Mouse (Mus musculus): ENCODE results near the gene Mettl7a2. TPM values are rescaled to one million over a fixed set of nuclear protein-coding genes. Genes with fewer than 3 reads are reported as not detected.
"Not testable (repeated sequence)": the region's sequence is repeated elsewhere in the genome, so short reads cannot be mapped to it uniquely, and the experiment has no call there.

The Mettl7a2 gene
- polyA plus RNA-seq, 1 experiment from 2014 or later, result not detected

DNA sequence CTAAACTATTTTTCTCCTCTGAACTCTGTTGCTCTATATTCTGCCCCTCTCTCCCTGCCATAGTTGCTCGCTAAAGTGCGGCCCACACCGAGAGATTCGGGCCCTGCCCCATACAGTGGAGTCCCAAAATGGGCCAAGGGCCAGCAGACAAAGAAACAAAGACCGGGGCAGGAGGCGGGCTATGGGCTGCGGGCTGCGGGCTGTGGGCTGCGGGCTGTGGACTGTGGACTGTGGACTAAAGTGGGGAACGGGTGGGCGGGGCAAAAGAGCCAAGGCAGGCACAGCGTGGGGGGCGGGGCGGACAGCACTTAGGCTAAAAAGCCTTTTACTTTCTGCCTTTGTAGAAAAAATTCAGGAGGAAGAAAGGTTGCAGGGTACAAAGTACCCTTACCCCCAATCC is 6.2 kb upstream of the Mettl7a2 start:
- no peak overlapping the region for H3K9ac ChIP-seq
- H3K27me3 ChIP-seq, result no peaks in the 10 kb centered on the region
- no peak for ATAC-seq (ENCODE audit: low read depth)
- no peaks in the 10 kb centered on the region for H3K36me3 ChIP-seq
- no peaks in the 10 kb centered on the region for H3K4me1 ChIP-seq (replicated peaks)
- no peak overlapping the region for H3K4me3 ChIP-seq
- no peak overlapping the region for H3K4me2 ChIP-seq
- no peaks in the 10 kb centered on the region for H3K9me3 ChIP-seq
- WGBS, result 63% methylated on average over 14 of the region's 14 CpGs
- no peak overlapping the region for H3K27ac ChIP-seq (replicated peaks)

DNA sequence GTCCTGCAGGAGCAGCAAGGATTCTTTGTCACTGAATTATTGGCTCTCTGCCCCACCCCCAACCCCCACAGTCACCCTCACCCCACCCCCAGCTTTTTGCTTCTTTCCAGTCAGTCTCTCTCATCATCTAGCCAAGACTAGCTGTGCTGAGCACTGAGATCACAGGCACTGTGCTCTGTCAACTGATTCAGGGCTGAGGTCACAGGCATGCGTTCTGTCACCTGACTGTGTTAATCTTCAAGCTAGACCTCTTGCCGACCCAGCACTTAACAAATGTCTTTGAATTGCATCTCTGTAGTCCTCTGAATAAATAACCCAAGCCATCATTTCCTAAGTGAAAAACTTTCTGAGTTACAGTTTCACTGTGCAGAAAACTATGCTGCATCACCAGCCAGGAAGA is 3.5 kb upstream of the Mettl7a2 start:
- 74% methylated on average over 2 of the region's 2 CpGs for WGBS
- H3K4me2 ChIP-seq, result no peak overlapping the region
- no peak overlapping the region for H3K27ac ChIP-seq (replicated peaks)
- no peak overlapping the region for H3K9ac ChIP-seq
- H3K4me1 ChIP-seq (replicated peaks), result no peaks in the 10 kb centered on the region
- no peak overlapping the region for H3K4me3 ChIP-seq
- no peaks in the 10 kb centered on the region for H3K36me3 ChIP-seq
- H3K27me3 ChIP-seq, result no peaks in the 10 kb centered on the region
- no peaks in the 10 kb centered on the region for H3K9me3 ChIP-seq
- no peak for ATAC-seq (ENCODE audit: low read depth)

DNA sequence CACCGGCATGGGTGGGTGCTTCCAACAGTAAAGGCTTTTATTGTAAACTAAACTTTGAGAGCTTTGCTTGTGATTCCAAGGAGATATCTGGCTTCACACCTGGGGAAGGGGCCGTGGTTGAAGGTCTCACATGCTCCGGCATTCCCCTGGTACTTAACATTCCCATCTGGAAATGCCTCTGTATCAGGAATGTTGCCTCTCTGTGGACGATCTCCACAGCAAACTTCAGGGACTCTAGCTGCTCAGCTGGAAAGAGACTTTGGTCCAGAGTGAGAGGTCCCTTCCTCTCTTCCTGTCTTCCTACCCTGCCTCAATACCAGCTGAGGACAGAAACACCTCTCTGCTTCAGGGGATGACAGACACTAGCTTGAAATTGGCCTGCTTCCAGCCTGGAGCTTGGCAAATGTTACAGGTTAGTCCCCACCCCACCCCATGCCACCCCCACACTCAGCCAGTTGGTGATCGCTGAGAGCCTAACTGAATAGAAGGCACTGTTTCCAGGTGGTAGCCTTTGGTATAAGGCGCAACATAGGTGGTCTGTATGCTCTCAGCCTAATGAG is 1.4 kb upstream of the Mettl7a2 start:
- no peak overlapping the region for H3K9ac ChIP-seq
- no peaks in the 10 kb centered on the region for H3K36me3 ChIP-seq
- no peaks in the 10 kb centered on the region for H3K9me3 ChIP-seq
- 79% methylated on average over 6 of the region's 6 CpGs for WGBS
- no peaks in the 10 kb centered on the region for H3K27me3 ChIP-seq
- no peak overlapping the region for H3K27ac ChIP-seq (replicated peaks)
- H3K4me2 ChIP-seq, result no peak overlapping the region
- ATAC-seq (ENCODE audit: low read depth), result no peak
- no peaks in the 10 kb centered on the region for H3K4me1 ChIP-seq (replicated peaks)
- no peak overlapping the region for H3K4me3 ChIP-seq

DNA sequence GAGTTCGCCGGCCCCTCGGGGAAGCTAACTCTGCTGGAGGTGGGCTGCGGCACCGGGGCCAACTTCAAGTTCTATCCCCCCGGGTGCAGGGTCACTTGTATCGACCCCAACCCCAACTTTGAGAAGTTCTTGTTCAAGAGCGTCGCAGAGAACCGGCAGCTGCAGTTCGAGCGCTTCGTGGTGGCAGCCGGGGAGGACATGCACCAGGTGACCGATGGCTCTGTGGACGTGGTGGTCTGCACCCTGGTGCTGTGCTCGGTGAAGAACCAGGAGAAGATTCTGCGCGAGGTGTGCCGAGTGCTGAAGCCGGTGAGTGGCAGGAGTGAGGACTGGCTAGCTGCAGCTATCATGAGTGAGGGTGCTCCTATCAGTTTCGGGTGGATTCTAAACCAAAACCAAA is 399 bp downstream of the Mettl7a2 start:
- WGBS, result 85% methylated on average over 17 of the region's 22 CpGs
- not testable (repeated sequence) for ATAC-seq (ENCODE audit: low read depth); H3K27ac ChIP-seq (replicated peaks); H3K4me1 ChIP-seq (replicated peaks); H3K27me3 ChIP-seq; H3K36me3 ChIP-seq; H3K4me3 ChIP-seq; H3K9ac ChIP-seq; H3K9me3 ChIP-seq; H3K4me2 ChIP-seq

DNA sequence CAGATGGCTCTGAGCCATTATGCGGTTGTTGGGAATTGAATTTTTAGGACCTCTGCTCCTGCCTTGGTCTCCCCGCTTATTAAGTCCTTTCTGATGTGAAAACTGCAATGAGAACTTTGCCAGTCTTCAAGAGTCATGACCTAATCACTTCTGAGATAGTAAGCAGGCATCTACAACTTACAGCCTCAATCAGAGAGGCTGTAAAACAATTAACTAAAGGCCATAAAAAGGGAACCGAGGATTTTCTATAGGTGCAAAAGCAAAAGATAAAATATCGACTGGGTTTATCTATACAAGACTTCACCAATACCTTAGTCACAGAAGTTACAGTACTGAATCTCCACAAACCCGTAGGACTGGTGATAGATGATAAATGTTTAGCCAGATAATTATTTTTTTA is 2.9 kb downstream of the Mettl7a2 start:
- H3K27ac ChIP-seq (replicated peaks), result no peak overlapping the region
- no peak overlapping the region for H3K9ac ChIP-seq
- no peaks in the 10 kb centered on the region for H3K4me1 ChIP-seq (replicated peaks)
- no peaks in the 10 kb centered on the region for H3K9me3 ChIP-seq
- no peaks in the 10 kb centered on the region for H3K27me3 ChIP-seq
- H3K36me3 ChIP-seq, result no peaks in the 10 kb centered on the region
- no peak overlapping the region for H3K4me3 ChIP-seq
- 50% methylated on average over 5 of the region's 5 CpGs for whole genome bisulfite sequencing
- ATAC-seq (ENCODE audit: low read depth), result no peak
- H3K4me2 ChIP-seq, result no peak overlapping the region

DNA sequence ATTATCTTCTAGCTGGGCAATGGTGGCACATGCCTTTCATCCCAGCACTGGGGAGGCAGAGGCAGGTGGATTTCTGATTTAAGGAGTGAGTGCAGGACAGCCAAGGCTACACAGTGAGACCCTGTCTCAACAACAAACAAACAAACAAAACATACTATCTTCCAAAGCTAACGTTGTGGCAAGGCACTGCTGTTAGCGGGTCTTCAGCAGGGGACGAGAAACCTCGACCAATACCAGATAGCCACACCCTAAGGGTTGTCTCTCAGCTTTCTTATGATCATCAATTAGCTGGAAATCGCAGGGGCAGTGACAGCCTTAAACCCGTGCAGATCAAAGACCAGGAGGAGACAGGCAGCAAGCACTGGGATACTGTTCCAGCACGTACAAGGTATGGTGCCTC is 11.2 kb downstream of the Mettl7a2 start, which contains the start of gene Higd1c:
Higd1c (plus strand) TSS at position 301 of the 400 bp plus-strand sequence.
- Histone ChIP-seq H3K4me2 (no peak within 1 kb of the TSS), H3K4me3 (no peak within 1 kb of the TSS), H3K9me3 (0 out of 2 replicates have a peak, but pooled peaks cover 3% of the 10 kb centered on the region), H3K9ac (no peak within 1 kb of the TSS), H3K27ac (replicated peaks) (no peak within 1 kb of the TSS), H3K27me3 (no peaks in the 10 kb centered on the region), H3K36me3 (no peaks in the 10 kb centered on the region), H3K4me1 (replicated peaks) (peaks cover 5% of the 10 kb centered on the region; the same call in 1 of the 2 replicates)
- no peak for ATAC-seq (ENCODE audit: low read depth)
- 68% methylated on average over 7 of the region's 7 CpGs for WGBS

DNA sequence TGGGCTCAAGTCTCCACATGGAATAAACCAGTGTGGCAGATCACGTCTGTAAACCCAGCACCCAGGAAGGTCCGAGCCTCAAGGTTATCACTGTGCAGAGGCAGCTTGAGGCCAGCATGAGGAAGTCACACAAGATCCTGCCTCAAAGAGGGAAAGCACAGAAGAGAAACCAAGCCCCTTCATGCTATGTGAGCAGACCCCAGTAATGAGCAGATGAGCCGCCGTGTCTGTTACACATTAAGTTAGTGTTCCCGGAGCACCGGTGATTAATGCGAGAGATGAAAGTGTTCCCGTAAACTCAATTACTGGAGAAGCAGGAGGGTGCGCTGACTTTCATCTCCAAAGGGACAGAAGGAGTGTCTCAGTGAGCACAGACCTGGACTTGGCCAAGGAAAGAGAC is 13.0 kb downstream of the Mettl7a2 start:
- H3K4me2 ChIP-seq; H3K9ac ChIP-seq; H3K4me1 ChIP-seq (replicated peaks); H3K36me3 ChIP-seq; H3K9me3 ChIP-seq; H3K4me3 ChIP-seq; ATAC-seq (ENCODE audit: low read depth); H3K27me3 ChIP-seq: not testable (repeated sequence)
- WGBS, result 46% methylated on average over 9 of the region's 9 CpGs
- 0 out of 2 replicates have a peak overlapping the region, but pooled peaks have one; percentile 28 for H3K27ac ChIP-seq (replicated peaks)

DNA sequence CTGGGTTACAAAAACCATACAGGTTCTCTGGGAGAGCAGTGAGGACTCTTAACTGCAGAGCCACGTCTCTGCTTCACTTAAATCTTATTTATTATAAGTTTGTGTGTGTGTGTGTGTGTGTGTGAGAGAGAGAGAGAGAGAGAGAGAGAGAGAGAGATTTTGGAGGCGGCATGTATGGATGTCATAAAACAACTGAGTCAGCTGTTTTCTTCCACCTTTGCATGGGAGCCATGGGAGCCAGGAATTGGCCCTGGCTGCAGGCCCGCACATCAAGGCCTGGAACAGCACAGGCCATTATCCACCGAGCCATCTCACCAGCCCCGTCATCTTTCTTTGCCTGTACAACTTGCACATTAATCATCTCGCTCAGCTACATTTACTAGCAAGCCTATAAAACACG is 14.1 kb downstream of the Mettl7a2 start:
- Histone ChIP-seq H3K36me3 (no peaks in the 10 kb centered on the region), H3K9ac (no peak overlapping the region), H3K27ac (replicated peaks) (no peak overlapping the region), H3K27me3 (no peaks in the 10 kb centered on the region), H3K4me2 (no peak overlapping the region), H3K4me3 (no peak overlapping the region), H3K9me3 (0 out of 2 replicates have a peak, but pooled peaks cover 3% of the 10 kb centered on the region), H3K4me1 (replicated peaks) (peaks cover 5% of the 10 kb centered on the region; the same call in 1 of the 2 replicates)
- 59% methylated on average over 7 of the region's 7 CpGs for WGBS
- ATAC-seq (ENCODE audit: low read depth), result no peak

DNA sequence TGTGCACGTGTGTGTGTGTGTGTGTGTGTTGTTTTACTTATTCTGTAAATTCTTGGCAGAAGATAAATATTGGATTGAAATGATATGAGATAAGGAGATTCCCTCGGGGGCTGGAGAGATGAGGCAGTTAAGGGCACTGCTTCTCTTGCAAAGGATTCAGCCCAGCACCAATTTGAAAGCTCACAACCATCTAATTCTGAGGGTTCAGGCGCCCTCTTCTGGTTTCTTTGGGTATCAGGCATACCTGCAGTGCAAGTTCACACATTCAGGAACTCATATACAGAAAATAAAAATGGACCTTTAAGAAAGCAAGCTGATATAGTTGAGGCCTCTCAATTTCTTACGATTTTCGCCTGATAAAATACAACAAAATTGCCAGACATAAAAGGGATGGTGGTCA is 22.1 kb downstream of the Mettl7a2 start:
- 0 out of 2 replicates have a peak, but pooled peaks cover under 1% of the 10 kb centered on the region for H3K4me1 ChIP-seq (replicated peaks)
- H3K27me3 ChIP-seq, result no peaks in the 10 kb centered on the region
- H3K36me3 ChIP-seq, result no peaks in the 10 kb centered on the region
- 43% methylated on average over 5 of the region's 5 CpGs for WGBS
- H3K27ac ChIP-seq (replicated peaks), result no peak overlapping the region
- H3K4me3 ChIP-seq, result no peak overlapping the region
- H3K4me2 ChIP-seq, result no peak overlapping the region
- H3K9me3 ChIP-seq, result no peaks in the 10 kb centered on the region
- ATAC-seq (ENCODE audit: low read depth), result no peak
- no peak overlapping the region for H3K9ac ChIP-seq

DNA sequence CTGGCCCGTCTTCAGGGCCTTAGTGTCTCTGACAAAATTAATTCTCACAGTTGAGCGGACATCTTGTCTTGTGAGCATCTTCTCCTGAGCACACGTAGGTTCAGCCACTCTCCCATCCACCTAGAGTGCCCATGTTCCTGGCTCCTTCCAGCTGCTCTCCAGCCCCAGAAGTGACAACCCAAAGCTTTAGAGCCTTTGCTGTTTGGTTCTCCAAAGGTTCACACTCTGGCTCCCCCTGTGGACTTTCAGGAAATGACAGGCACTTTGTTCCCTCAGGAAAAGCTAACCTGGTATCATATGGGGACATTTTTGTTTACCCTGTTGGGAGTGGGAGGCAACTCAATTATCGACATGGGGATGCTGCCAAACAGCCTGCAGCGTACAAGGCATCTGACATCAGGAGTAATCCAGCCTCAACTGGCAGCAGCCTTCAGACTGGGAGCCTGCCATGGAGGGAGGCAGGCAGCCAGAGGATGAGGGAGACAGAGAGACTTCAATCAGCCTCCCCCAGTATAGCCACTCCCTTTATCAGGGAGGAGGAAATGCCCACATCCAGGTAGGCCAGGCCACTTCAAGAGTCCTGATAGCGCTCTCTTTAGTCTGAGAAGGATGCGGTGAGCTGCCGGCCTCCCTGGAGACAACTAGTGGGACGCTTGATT is 25.0 kb downstream of the Mettl7a2 start:
- H3K4me3 ChIP-seq; H3K27ac ChIP-seq (replicated peaks); H3K9ac ChIP-seq; H3K27me3 ChIP-seq; H3K9me3 ChIP-seq; H3K36me3 ChIP-seq; H3K4me2 ChIP-seq; H3K4me1 ChIP-seq (replicated peaks): not testable (repeated sequence)
- peak; percentile 48; the same call in 1 of the 2 replicates for ATAC-seq (ENCODE audit: low read depth)
- WGBS, result 41% methylated on average over 4 of the region's 9 CpGs

DNA sequence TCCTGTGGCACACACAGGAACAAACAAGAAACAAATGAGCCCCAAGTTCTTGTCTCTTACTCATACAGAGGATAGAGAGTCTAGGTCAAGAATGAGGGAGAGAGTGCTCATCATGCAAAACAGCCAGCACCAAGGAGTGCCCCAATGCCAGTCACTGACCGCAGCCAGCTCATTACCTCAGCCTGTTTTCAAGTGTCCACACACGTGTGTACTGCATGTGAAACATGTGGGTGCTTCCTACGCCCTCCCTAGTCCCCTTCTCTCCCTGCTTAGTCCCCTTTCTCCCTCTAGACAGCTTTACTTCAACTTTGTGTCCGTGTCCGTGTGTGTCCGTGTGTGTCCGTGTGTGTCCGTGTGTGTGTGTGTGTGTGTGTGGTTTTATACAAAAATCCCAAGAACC is 26.7 kb downstream of the Mettl7a2 start:
- no peak for ATAC-seq (ENCODE audit: low read depth)
- WGBS, result 90% methylated on average over 8 of the region's 8 CpGs
- H3K27me3 ChIP-seq, result no peaks in the 10 kb centered on the region
- H3K4me2 ChIP-seq, result no peak overlapping the region
- no peak overlapping the region for H3K4me3 ChIP-seq
- no peak overlapping the region for H3K27ac ChIP-seq (replicated peaks)
- H3K9me3 ChIP-seq, result no peaks in the 10 kb centered on the region
- H3K9ac ChIP-seq, result no peak overlapping the region
- H3K4me1 ChIP-seq (replicated peaks), result 0 out of 2 replicates have a peak, but pooled peaks cover 6% of the 10 kb centered on the region
- no peaks in the 10 kb centered on the region for H3K36me3 ChIP-seq

DNA sequence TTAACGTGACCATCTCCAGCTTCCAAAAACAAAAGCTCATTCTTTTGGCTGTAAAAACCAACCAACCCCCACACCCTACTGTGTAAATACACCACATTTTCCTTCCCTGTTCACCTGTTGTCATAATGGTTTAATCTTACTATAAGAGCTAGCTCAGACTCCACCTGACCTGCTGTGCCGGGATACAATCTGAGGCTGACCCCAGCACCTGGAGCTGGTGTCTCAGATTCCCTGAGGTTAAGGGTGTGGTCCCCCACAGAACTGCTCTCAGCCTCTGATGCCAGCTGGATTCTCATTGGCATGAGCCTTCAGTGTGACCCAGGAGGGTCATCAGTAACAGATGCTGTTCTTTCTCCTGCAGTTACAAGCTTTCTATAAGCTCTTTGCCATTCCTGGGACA is 27.1 kb downstream of the Mettl7a2 start:
- H3K36me3 ChIP-seq, result no peaks in the 10 kb centered on the region
- no peak for ATAC-seq (ENCODE audit: low read depth)
- 0 out of 2 replicates have a peak, but pooled peaks cover 6% of the 10 kb centered on the region for H3K4me1 ChIP-seq (replicated peaks)
- H3K27me3 ChIP-seq, result no peaks in the 10 kb centered on the region
- H3K4me3 ChIP-seq, result no peak overlapping the region
- no peak overlapping the region for H3K27ac ChIP-seq (replicated peaks)
- H3K4me2 ChIP-seq, result no peak overlapping the region
- 61% methylated on average over 2 of the region's 2 CpGs for WGBS
- H3K9me3 ChIP-seq, result no peaks in the 10 kb centered on the region
- H3K9ac ChIP-seq, result no peak overlapping the region

DNA sequence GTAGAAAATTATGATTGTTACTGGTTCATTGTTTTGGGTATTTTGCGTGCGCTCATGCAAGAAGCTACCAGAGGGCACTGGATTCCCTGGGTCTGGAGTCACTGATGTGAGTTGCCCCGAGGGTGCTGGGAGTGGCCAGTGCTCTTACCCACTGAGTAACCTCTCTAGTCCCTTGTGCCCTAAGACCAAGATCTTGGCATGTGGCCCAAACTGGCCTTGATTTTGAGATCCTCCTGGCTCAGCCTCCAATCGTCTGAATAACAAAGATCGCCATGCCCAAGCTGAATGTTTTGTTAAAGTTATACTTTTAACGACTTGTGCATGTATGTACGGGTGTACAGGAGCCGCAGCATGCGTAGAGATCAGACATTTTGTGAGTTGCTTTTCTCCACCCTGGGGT is 32.7 kb downstream of the Mettl7a2 start:
- WGBS, result 94% methylated on average over 9 of the region's 9 CpGs
- no peaks in the 10 kb centered on the region for H3K36me3 ChIP-seq
- no peak for ATAC-seq (ENCODE audit: low read depth)
- no peak overlapping the region for H3K27ac ChIP-seq (replicated peaks)
- H3K4me3 ChIP-seq, result no peak overlapping the region
- H3K27me3 ChIP-seq, result no peaks in the 10 kb centered on the region
- H3K9me3 ChIP-seq, result no peaks in the 10 kb centered on the region
- H3K4me2 ChIP-seq, result no peak overlapping the region
- H3K4me1 ChIP-seq (replicated peaks), result 0 out of 2 replicates have a peak, but pooled peaks cover 8% of the 10 kb centered on the region
- no peak overlapping the region for H3K9ac ChIP-seq

All from neural tube, embryonic 13.5 days (tissue).